Mouse (Mus musculus): ENCODE data around the gene St3gal4. TPM values are rescaled to one million over a fixed set of nuclear protein-coding genes. Genes with fewer than 3 reads are reported as not detected.

St3gal4 gene
- total RNA-seq (2014; rRNA removed) (72.2 and 74.6 TPM in 2 replicates), polyA plus RNA-seq (2012; rRNA removed) (26.5 TPM in 2 replicates)

DNA sequence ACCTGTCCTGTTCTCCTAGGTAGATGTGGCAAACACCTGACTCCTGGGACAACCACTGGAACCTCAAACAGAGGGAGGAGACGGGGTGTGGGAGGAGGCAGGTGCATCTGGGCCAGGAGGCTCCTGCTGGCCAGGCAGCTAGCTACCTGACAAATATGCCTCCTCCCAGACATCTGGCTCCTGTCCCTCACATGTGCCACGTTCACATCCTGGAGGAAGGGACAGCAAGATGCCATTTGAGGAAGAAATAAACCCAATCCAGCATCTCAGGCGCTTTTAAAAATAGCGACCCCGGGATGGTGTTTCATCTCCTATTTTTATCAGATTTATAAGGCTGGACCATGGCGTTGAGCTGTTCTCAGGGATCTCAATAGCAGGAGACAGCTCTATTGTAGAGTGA lies at the start of gene St3gal4:
St3gal4 (minus strand) TSS at position 101 of the 400 bp plus-strand sequence.
- Histone ChIP-seq H3K4me1 (ENCODE audit: control insufficient read depth, insufficient read depth, low read length) (peaks cover 38% of the 10 kb centered on the region), H3K36me3 (ENCODE audit: control insufficient read depth, insufficient read depth, low read length) (no peaks in the 10 kb centered on the region), H3K79me2 (ENCODE audit: control insufficient read depth, insufficient read depth, low read length) (peaks cover 20% of the 10 kb centered on the region; the same call in 1 of the 2 replicates), H3K4me3 (ENCODE audit: insufficient read depth, low read depth, low read length) (peak within 1 kb of the TSS; percentile 86), H3K27me3 (ENCODE audit: control insufficient read depth, insufficient read depth, low read length) (no peaks in the 10 kb centered on the region), H3K27ac (replicated peaks; ENCODE audit: insufficient read depth, low read depth, low read length) (peak within 1 kb of the TSS; percentile 95), H3K9ac (ENCODE audit: low read depth, low read length) (peak within 1 kb of the TSS; percentile 60)
- 45% methylated on average over 6 of the region's 6 CpGs for WGBS
- TF ChIP-seq POLR2A (IDR thresholded peaks at IDR 0.05; ENCODE audit: extremely low read depth, insufficient read depth, low read length) = no peak
- TF ChIP-seq CTCF (IDR thresholded peaks at IDR 0.05; ENCODE audit: low read depth, low read length) = no peak
- peak; percentile 49 for DNase-seq (ENCODE audit: extremely low read depth, low read depth, low spot score)

GRCm38 (mm10) chr9:35166798-35167635 lies 47.9 kb upstream of the St3gal4 start:
- Histone ChIP-seq H3K4me3 (ENCODE audit: insufficient read depth, low read depth, low read length) (no peak overlapping the region; the same call in 1 of the 2 replicates), H3K79me2 (ENCODE audit: control insufficient read depth, insufficient read depth, low read length) (peaks cover 3% of the 10 kb centered on the region; the same call in 1 of the 2 replicates), H3K4me1 (ENCODE audit: control insufficient read depth, insufficient read depth, low read length) (peaks cover 36% of the 10 kb centered on the region), H3K27ac (replicated peaks; ENCODE audit: insufficient read depth, low read depth, low read length) (peak overlapping the region; percentile 82), H3K27me3 (ENCODE audit: control insufficient read depth, insufficient read depth, low read length) (no peaks in the 10 kb centered on the region), H3K9ac (ENCODE audit: low read depth, low read length) (peak overlapping the region; percentile 19), H3K36me3 (ENCODE audit: control insufficient read depth, insufficient read depth, low read length) (peaks cover 6% of the 10 kb centered on the region)
- WGBS = 29% methylated on average over 9 of the region's 9 CpGs
- TF ChIP-seq CTCF (IDR thresholded peaks at IDR 0.05; ENCODE audit: low read depth, low read length) = no peak
- TF ChIP-seq POLR2A (IDR thresholded peaks at IDR 0.05; ENCODE audit: extremely low read depth, insufficient read depth, low read length) = no peak
- peak; percentile 93 for DNase-seq (ENCODE audit: extremely low read depth, low read depth, low spot score)

- WGBS = 4% methylated on average over 3 of the region's 3 CpGs
- H3K4me3 ChIP-seq (ENCODE audit: insufficient read depth, low read depth, low read length) = no peak overlapping the region
- H3K79me2 ChIP-seq (ENCODE audit: control insufficient read depth, insufficient read depth, low read length) = peaks cover 3% of the 10 kb centered on the region; the same call in 1 of the 2 replicates
- no peaks in the 10 kb centered on the region for H3K27me3 ChIP-seq (ENCODE audit: control insufficient read depth, insufficient read depth, low read length)
- peaks cover 37% of the 10 kb centered on the region for H3K4me1 ChIP-seq (ENCODE audit: control insufficient read depth, insufficient read depth, low read length)
- TF ChIP-seq POLR2A (IDR thresholded peaks at IDR 0.05; ENCODE audit: extremely low read depth, insufficient read depth, low read length) (no peak), CTCF (IDR thresholded peaks at IDR 0.05; ENCODE audit: low read depth, low read length) (peak; percentile 45; the same call in 1 of the 2 replicates)
- peak; percentile 75 for DNase-seq (ENCODE audit: extremely low read depth, low read depth, low spot score)
- H3K27ac ChIP-seq (replicated peaks; ENCODE audit: insufficient read depth, low read depth, low read length) = peak overlapping the region; percentile 82
- H3K36me3 ChIP-seq (ENCODE audit: control insufficient read depth, insufficient read depth, low read length) = peaks cover 6% of the 10 kb centered on the region
- peak overlapping the region; percentile 59; the same call in 1 of the 2 replicates for H3K9ac ChIP-seq (ENCODE audit: low read depth, low read length)
These were observed 47.2 kb upstream of the St3gal4 start for GRCm38 (mm10) chr9:35166144-35166797.

DNA sequence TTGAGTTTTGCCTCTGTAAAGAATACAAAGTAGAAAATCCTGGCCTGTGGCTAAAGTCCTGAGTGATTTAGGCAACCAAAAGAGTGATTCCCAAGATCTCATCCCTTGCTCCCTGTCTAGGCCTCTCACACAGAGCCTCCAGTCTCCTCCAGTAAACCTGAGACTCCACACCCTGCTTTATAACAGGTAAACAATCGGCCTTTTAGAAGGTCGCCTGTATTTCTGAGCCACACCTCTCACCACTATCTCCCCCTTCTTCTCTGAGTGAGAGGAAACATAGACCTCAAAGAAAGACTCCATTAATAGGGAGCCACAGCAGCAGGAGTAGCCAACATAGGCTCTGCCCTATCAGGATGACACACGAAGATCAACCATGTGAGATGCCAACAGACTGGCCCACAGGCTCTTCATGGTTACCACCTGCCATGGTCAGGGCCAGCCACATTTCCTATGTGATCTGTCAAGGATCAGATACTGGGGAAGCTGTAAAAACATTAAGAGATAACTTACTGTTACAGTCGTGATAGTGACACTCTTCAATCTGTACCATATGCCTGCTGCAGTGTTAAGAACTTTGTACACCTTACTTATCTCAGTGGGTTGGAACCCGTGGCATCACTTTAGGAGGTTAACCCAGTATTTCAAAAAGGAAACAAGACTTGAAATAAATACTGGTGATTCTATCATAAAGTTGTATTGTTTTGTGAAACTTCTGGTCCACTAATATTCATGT lies 45.2 kb upstream of the St3gal4 start:
- Histone ChIP-seq H3K36me3 (ENCODE audit: control insufficient read depth, insufficient read depth, low read length) (no peaks in the 10 kb centered on the region), H3K9ac (ENCODE audit: low read depth, low read length) (no peak overlapping the region), H3K4me1 (ENCODE audit: control insufficient read depth, insufficient read depth, low read length) (peaks cover 37% of the 10 kb centered on the region), H3K79me2 (ENCODE audit: control insufficient read depth, insufficient read depth, low read length) (peaks cover 6% of the 10 kb centered on the region; the same call in 1 of the 2 replicates), H3K4me3 (ENCODE audit: insufficient read depth, low read depth, low read length) (no peak overlapping the region), H3K27me3 (ENCODE audit: control insufficient read depth, insufficient read depth, low read length) (no peaks in the 10 kb centered on the region), H3K27ac (replicated peaks; ENCODE audit: insufficient read depth, low read depth, low read length) (peak overlapping the region; percentile 79)
- whole genome bisulfite sequencing = 75% methylated on average over 5 of the region's 5 CpGs
- TF ChIP-seq CTCF (IDR thresholded peaks at IDR 0.05; ENCODE audit: low read depth, low read length) (no peak), POLR2A (IDR thresholded peaks at IDR 0.05; ENCODE audit: extremely low read depth, insufficient read depth, low read length) (no peak)
- no peak for DNase-seq (ENCODE audit: extremely low read depth, low read depth, low spot score)

DNA sequence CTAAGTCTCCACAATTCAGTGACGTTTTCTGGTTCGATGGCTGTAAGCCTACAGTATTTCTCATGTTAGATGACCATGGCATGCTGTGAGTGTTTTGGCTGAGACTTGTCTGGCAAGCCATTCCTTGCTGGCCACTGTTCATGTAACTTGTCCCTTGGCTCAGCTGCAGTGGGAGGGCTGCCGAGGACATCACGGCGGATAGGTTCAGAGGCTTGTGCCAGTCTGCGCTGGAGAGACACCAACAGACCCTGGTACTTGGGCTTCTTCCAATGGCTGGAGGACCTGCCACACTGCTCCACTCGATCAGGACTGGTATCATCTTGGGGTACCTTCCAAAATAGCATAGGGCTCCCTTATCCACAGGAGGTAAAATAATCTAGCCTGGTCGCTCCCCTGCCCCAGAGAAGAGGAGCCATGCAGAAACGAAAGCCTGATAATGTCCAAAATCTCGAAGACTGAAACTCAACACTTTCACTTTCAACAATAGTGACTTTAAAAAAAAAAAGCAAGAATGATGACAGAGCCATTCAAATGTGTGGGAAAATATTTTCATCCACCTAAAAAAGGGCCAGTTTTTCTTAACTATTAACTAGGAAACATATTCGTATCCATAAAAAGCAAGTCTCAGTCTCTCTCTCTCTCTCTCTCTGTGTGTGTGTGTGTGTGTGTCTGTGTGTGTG lies 44.1 kb upstream of the St3gal4 start:
- TF ChIP-seq CTCF (IDR thresholded peaks at IDR 0.05; ENCODE audit: low read depth, low read length) = no peak
- no peak for TF ChIP-seq POLR2A (IDR thresholded peaks at IDR 0.05; ENCODE audit: extremely low read depth, insufficient read depth, low read length)
- peak overlapping the region; percentile 87 for H3K27ac ChIP-seq (replicated peaks; ENCODE audit: insufficient read depth, low read depth, low read length)
- 6% methylated on average over 11 of the region's 11 CpGs for WGBS
- peaks cover 30% of the 10 kb centered on the region for H3K4me1 ChIP-seq (ENCODE audit: control insufficient read depth, insufficient read depth, low read length)
- H3K4me3 ChIP-seq (ENCODE audit: insufficient read depth, low read depth, low read length) = peak overlapping the region; percentile 23
- DNase-seq (ENCODE audit: extremely low read depth, low read depth, low spot score) = peak; percentile 96
- H3K9ac ChIP-seq (ENCODE audit: low read depth, low read length) = peak overlapping the region; percentile 57
- H3K79me2 ChIP-seq (ENCODE audit: control insufficient read depth, insufficient read depth, low read length) = peaks cover 6% of the 10 kb centered on the region; the same call in 1 of the 2 replicates
- H3K36me3 ChIP-seq (ENCODE audit: control insufficient read depth, insufficient read depth, low read length) = peaks cover 1% of the 10 kb centered on the region; the same call in 1 of the 2 replicates
- no peaks in the 10 kb centered on the region for H3K27me3 ChIP-seq (ENCODE audit: control insufficient read depth, insufficient read depth, low read length)

All from liver, adult 2 months (tissue).